Mouse (Mus musculus) retina, postnatal 1 day (tissue): ENCODE results near the gene Gm9821.

Experiments used
- DNase-seq: peaks from one replicate; pipeline ENCODE4 v3.0.0-alpha.2; 2012

The Gm9821 gene

GRCm38 (mm10) chr2:91949411-91950274 lies 4.1 kb downstream of the Gm9821 start:
- DNase-seq = peak; percentile 48

GRCm38 (mm10) chr2:91950275-91951085 lies 5.0 kb downstream of the Gm9821 start:
- DNase-seq = peak; percentile 87

- peak; percentile 75 for DNase-seq
Observed at GRCm38 (mm10) chr2:91953825-91954224, 8.3 kb downstream of the Gm9821 start.

GRCm38 (mm10) chr2:91955121-91955591 lies 9.7 kb downstream of the Gm9821 start:
- DNase-seq = no peak

- DNase-seq = no peak
Observed at GRCm38 (mm10) chr2:91955875-91956274, 10.4 kb downstream of the Gm9821 start.

GRCm38 (mm10) chr2:91957096-91957495 lies 11.6 kb downstream of the Gm9821 start:
- peak; percentile 71 for DNase-seq

GRCm38 (mm10) chr2:91958049-91958448 lies 12.5 kb downstream of the Gm9821 start:
- DNase-seq = no peak

GRCm38 (mm10) chr2:91958701-91959457 lies 13.4 kb downstream of the Gm9821 start:
- peak; percentile 81 for DNase-seq

GRCm38 (mm10) chr2:91959544-91960410 lies 14.3 kb downstream of the Gm9821 start:
- no peak for DNase-seq

- no peak for DNase-seq
Observed at GRCm38 (mm10) chr2:91960459-91960858, 15.0 kb downstream of the Gm9821 start.

- no peak for DNase-seq
Observed at GRCm38 (mm10) chr2:91961901-91962761, 16.6 kb downstream of the Gm9821 start.

- DNase-seq = no peak
Observed at GRCm38 (mm10) chr2:91962864-91963401, 17.4 kb downstream of the Gm9821 start.

GRCm38 (mm10) chr2:91963443-91963932 lies 18.0 kb downstream of the Gm9821 start:
- peak; percentile 95 for DNase-seq

- no peak for DNase-seq
Observed at GRCm38 (mm10) chr2:91964610-91965204, 19.2 kb downstream of the Gm9821 start.

GRCm38 (mm10) chr2:91965417-91965816 lies 19.9 kb downstream of the Gm9821 start:
- no peak for DNase-seq

GRCm38 (mm10) chr2:91966367-91966766 lies 20.9 kb downstream of the Gm9821 start:
- no peak for DNase-seq

GRCm38 (mm10) chr2:91967962-91968361 lies 22.5 kb downstream of the Gm9821 start:
- DNase-seq = no peak

GRCm38 (mm10) chr2:91971231-91972097 lies 26.0 kb downstream of the Gm9821 start:
- DNase-seq = peak; percentile 60

- peak; percentile 38 for DNase-seq
Observed at GRCm38 (mm10) chr2:91972121-91972566, 26.6 kb downstream of the Gm9821 start.
